Mouse (Mus musculus): ENCODE measurements at regions not wholly inside any gene's neighbourhood (a gene's known extent, or its start where the extent isn't known, plus 50 kb on each side); places are given as distances from the start of the nearest gene placed in this dataset.
"Not testable (repeated sequence)": the region's sequence is repeated elsewhere in the genome, so short reads cannot be mapped to it uniquely, and the experiment has no call there.

DNA sequence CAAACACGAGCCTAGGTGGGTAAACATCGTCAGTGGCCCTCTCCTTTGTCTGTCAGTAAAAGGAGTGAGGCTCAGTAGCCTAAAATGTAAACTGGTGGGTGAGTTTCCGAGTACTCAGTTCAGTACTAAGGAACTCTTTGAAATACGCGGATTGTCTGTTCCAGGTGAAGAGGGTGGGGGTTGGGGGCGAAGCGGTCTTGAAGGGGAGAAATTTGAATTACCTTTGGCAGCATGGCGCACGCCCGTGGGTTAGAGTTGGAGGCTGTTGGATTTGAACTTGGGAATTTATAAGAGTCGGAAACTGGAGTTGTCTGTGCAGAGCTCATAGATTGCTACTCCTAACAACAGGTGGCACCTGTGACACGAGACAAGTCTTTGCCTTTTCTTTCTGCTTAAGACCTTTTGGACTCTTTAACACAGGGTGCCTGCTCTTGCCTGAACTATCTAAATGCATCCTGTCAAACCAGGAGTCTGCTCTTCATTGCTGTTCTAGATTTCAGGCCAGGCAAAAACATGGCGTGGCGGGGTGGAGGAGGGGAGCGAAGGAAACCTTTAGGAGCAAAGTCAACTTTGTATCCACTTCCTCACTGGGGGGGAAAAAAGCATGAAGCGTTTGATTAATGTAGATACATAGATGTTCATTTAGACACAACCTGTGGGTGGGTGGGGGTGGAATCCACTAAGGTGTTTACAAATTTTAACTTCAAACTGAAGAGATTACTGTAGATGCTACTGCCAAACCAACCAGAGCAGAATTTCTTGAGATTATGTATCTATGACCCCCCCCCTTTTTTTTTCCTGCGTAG is 89.0 kb upstream of the Rpl34 start:
- Histone ChIP-seq H3K9me3 (replicated peaks; ENCODE audit: control insufficient read depth, low read length) (no peaks in the 10 kb centered on the region), H3K4me1 (ENCODE audit: control insufficient read depth, low read depth, low read length) (no peaks in the 10 kb centered on the region; the same call in 1 of the 2 replicates), H3K4me2 (ENCODE audit: low read depth, low read length) (peak overlapping the region; percentile 49), H3K36me3 (ENCODE audit: control insufficient read depth, insufficient read depth) (no peaks in the 10 kb centered on the region), H3K4me3 (ENCODE audit: low read depth, low read length) (peak overlapping the region; percentile 21), H3K9ac (ENCODE audit: low read depth, low read length) (no peak overlapping the region), H3K27me3 (ENCODE audit: control insufficient read depth, insufficient read depth, low read depth, low read length) (no peaks in the 10 kb centered on the region), H3K27ac (ENCODE audit: low read length) (no peak overlapping the region)
- WGBS (ENCODE audit: insufficient replicate concordance) = 38% methylated on average over 17 of the region's 17 CpGs
- no peak for ATAC-seq (ENCODE audit: low read depth)

- Histone ChIP-seq H3K27ac (ENCODE audit: low read length) (no peak overlapping the region), H3K4me1 (ENCODE audit: control insufficient read depth, low read depth, low read length) (no peaks in the 10 kb centered on the region; the same call in 1 of the 2 replicates), H3K27me3 (ENCODE audit: control insufficient read depth, insufficient read depth, low read depth, low read length) (no peaks in the 10 kb centered on the region), H3K4me2 (ENCODE audit: low read depth, low read length) (peak overlapping the region; percentile 49), H3K9me3 (replicated peaks; ENCODE audit: control insufficient read depth, low read length) (no peaks in the 10 kb centered on the region), H3K4me3 (ENCODE audit: low read depth, low read length) (peak overlapping the region; percentile 21), H3K9ac (ENCODE audit: low read depth, low read length) (no peak overlapping the region), H3K36me3 (ENCODE audit: control insufficient read depth, insufficient read depth) (no peaks in the 10 kb centered on the region)
- ATAC-seq (ENCODE audit: low read depth) = no peak
- 3% methylated on average over 18 of the region's 18 CpGs for WGBS (ENCODE audit: insufficient replicate concordance)
Measured at GRCm38 (mm10) chr3:130818467-130819030, 88.4 kb upstream of the Rpl34 start.

- Histone ChIP-seq H3K36me3 (ENCODE audit: control insufficient read depth, insufficient read depth) (no peaks in the 10 kb centered on the region), H3K9me3 (replicated peaks; ENCODE audit: control insufficient read depth, low read length) (no peaks in the 10 kb centered on the region), H3K27ac (ENCODE audit: low read length) (no peak overlapping the region), H3K4me3 (ENCODE audit: low read depth, low read length) (no peak overlapping the region), H3K27me3 (ENCODE audit: control insufficient read depth, insufficient read depth, low read depth, low read length) (no peaks in the 10 kb centered on the region), H3K9ac (ENCODE audit: low read depth, low read length) (no peak overlapping the region), H3K4me1 (ENCODE audit: control insufficient read depth, low read depth, low read length) (no peaks in the 10 kb centered on the region), H3K4me2 (ENCODE audit: low read depth, low read length) (no peak overlapping the region)
- ATAC-seq (ENCODE audit: low read depth) = no peak
- 33% methylated on average over 19 of the region's 19 CpGs for WGBS (ENCODE audit: insufficient replicate concordance)
Measured at GRCm38 (mm10) chr3:130809696-130810665, 79.8 kb upstream of the Rpl34 start.

DNA sequence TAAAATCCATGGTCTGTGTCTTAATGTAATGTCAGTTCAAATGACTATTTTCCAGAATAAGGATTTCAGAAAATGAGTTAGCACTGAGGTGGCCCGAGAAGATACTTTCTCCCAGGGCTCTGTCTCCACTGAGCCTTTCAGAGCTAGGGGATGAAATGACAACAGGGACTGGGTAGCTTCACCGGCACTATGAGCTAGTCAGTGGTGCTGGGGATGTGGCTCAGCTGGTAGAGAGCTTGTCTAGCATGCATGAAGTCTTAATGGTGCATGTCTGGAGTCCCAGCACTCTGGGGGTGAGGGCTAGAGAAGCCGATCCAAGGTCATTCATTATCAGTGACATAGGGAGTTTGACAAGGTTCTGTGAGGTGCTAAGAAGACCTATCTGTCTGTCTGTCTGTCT is 75.1 kb upstream of the Rpl34 start:
- no peaks in the 10 kb centered on the region for H3K36me3 ChIP-seq (ENCODE audit: control insufficient read depth, insufficient read depth)
- no peak overlapping the region for H3K4me2 ChIP-seq (ENCODE audit: low read depth, low read length)
- H3K9ac ChIP-seq (ENCODE audit: low read depth, low read length) = no peak overlapping the region
- no peak overlapping the region for H3K27ac ChIP-seq (ENCODE audit: low read length)
- no peak overlapping the region for H3K4me3 ChIP-seq (ENCODE audit: low read depth, low read length)
- 63% methylated on average over 3 of the region's 3 CpGs for WGBS (ENCODE audit: insufficient replicate concordance)
- no peak for ATAC-seq (ENCODE audit: low read depth)
- H3K4me1 ChIP-seq (ENCODE audit: control insufficient read depth, low read depth, low read length) = no peaks in the 10 kb centered on the region
- no peaks in the 10 kb centered on the region for H3K27me3 ChIP-seq (ENCODE audit: control insufficient read depth, insufficient read depth, low read depth, low read length)
- H3K9me3 ChIP-seq (replicated peaks; ENCODE audit: control insufficient read depth, low read length) = no peaks in the 10 kb centered on the region

DNA sequence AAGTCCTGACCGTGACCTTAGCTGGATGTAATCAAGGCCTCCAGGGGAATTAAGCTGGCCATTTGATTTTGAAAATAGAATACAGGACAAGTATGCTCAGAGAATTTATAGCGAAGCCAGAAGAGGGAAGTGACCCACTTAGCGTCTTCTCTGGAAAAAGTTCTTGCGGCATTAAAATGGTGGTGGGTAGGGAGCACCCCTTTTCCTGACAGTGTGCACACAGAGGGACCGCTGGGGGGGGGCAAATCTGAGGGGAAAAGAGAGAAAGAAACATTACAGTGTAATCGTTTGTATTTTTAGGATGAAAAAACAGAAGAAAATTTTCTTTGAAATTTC is 74.1 kb upstream of the Rpl34 start:
- no peak overlapping the region for H3K9ac ChIP-seq (ENCODE audit: low read depth, low read length)
- no peak overlapping the region for H3K27ac ChIP-seq (ENCODE audit: low read length)
- ATAC-seq (ENCODE audit: low read depth) = no peak
- no peaks in the 10 kb centered on the region for H3K27me3 ChIP-seq (ENCODE audit: control insufficient read depth, insufficient read depth, low read depth, low read length)
- H3K4me3 ChIP-seq (ENCODE audit: low read depth, low read length) = no peak overlapping the region
- no peak overlapping the region for H3K4me2 ChIP-seq (ENCODE audit: low read depth, low read length)
- no peaks in the 10 kb centered on the region for H3K36me3 ChIP-seq (ENCODE audit: control insufficient read depth, insufficient read depth)
- H3K4me1 ChIP-seq (ENCODE audit: control insufficient read depth, low read depth, low read length) = no peaks in the 10 kb centered on the region
- H3K9me3 ChIP-seq (replicated peaks; ENCODE audit: control insufficient read depth, low read length) = no peaks in the 10 kb centered on the region
- WGBS (ENCODE audit: insufficient replicate concordance) = 34% methylated on average over 6 of the region's 6 CpGs

DNA sequence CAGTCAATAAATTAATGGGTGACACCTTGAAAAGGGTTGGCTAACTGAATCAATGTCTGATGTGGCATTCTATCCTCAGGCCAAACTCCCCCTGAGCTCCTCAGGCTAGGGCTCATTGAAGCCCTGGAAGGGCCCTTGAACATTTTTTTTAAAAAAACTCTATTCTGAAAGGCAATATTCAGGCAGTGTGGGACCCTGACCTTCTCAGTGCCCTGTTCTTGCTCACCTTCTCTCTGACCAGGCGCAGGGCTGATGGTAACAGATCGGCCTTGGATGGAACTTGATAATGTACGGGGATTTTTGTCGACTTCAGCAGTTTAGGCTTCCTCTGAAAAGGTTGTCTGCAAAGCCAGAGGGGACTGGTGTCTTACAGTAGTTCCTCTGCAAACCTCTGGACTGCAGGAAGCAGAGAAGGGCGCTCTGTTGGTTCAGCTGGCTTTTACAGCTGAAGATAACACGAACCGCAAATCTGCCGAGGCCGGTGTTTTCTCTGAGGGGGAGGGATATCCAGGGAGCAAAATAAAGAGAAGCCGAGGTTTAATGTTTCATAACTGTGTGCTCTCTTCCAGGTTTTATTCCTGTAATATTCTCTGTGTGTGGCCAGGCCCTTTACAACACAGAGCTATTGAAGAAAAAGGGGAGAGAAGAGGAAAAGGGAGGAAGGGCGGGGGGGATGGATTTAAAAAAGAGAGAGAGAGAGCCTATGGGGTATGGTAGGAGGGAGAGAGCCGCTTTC is 73.6 kb upstream of the Rpl34 start:
- Histone ChIP-seq H3K9ac (ENCODE audit: low read depth, low read length) (no peak overlapping the region), H3K27me3 (ENCODE audit: control insufficient read depth, insufficient read depth, low read depth, low read length) (no peaks in the 10 kb centered on the region), H3K4me3 (ENCODE audit: low read depth, low read length) (no peak overlapping the region), H3K9me3 (replicated peaks; ENCODE audit: control insufficient read depth, low read length) (no peaks in the 10 kb centered on the region), H3K4me1 (ENCODE audit: control insufficient read depth, low read depth, low read length) (no peaks in the 10 kb centered on the region), H3K4me2 (ENCODE audit: low read depth, low read length) (no peak overlapping the region), H3K36me3 (ENCODE audit: control insufficient read depth, insufficient read depth) (no peaks in the 10 kb centered on the region), H3K27ac (ENCODE audit: low read length) (no peak overlapping the region)
- WGBS (ENCODE audit: insufficient replicate concordance) = 11% methylated on average over 12 of the region's 12 CpGs
- no peak for ATAC-seq (ENCODE audit: low read depth)

GRCm38 (mm10) chr3:130800016-130800415 is 69.8 kb upstream of the Rpl34 start:
- Histone ChIP-seq H3K9ac (ENCODE audit: low read depth, low read length) (no peak overlapping the region), H3K27me3 (ENCODE audit: control insufficient read depth, insufficient read depth, low read depth, low read length) (no peaks in the 10 kb centered on the region), H3K4me3 (ENCODE audit: low read depth, low read length) (no peak overlapping the region), H3K4me2 (ENCODE audit: low read depth, low read length) (no peak overlapping the region), H3K4me1 (ENCODE audit: control insufficient read depth, low read depth, low read length) (no peaks in the 10 kb centered on the region), H3K36me3 (ENCODE audit: control insufficient read depth, insufficient read depth) (no peaks in the 10 kb centered on the region), H3K27ac (ENCODE audit: low read length) (no peak overlapping the region), H3K9me3 (replicated peaks; ENCODE audit: control insufficient read depth, low read length) (no peaks in the 10 kb centered on the region)
- 28% methylated on average over 2 of the region's 2 CpGs for WGBS (ENCODE audit: insufficient replicate concordance)
- no peak for ATAC-seq (ENCODE audit: low read depth)

- not testable (repeated sequence) for H3K27me3 ChIP-seq (ENCODE audit: control insufficient read depth, insufficient read depth, low read depth, low read length); H3K36me3 ChIP-seq (ENCODE audit: control insufficient read depth, insufficient read depth); ATAC-seq (ENCODE audit: low read depth); H3K4me2 ChIP-seq (ENCODE audit: low read depth, low read length); H3K27ac ChIP-seq (ENCODE audit: low read length); H3K4me3 ChIP-seq (ENCODE audit: low read depth, low read length); H3K9ac ChIP-seq (ENCODE audit: low read depth, low read length); H3K9me3 ChIP-seq (replicated peaks; ENCODE audit: control insufficient read depth, low read length); H3K4me1 ChIP-seq (ENCODE audit: control insufficient read depth, low read depth, low read length)
- 71% methylated on average over 1 of the region's 1 CpGs for WGBS (ENCODE audit: insufficient replicate concordance)
Measured at GRCm38 (mm10) chr3:130797956-130798355, 67.8 kb upstream of the Rpl34 start.

Data from liver, embryonic 16.5 days (tissue).